Mouse (Mus musculus) hindbrain, embryonic 15.5 days (tissue): ENCODE results near the gene Dazap1. TPM values are rescaled to one million over a fixed set of nuclear protein-coding genes. Genes with fewer than 3 reads are reported as not detected.

Source experiments
- ATAC-seq: fragments of 200-750 bp; cut with Nextera tagmentation; 2 replicates; pipeline ENCODE4 v1.8.0; 2017; ENCODE audit warnings: low read depth, moderate number of reproducible peaks, moderate TSS enrichment; ENCODE audit not compliant: low FRiP score
- H3K27ac ChIP-seq: fragments of 300-500 bp; sonication (generic); replicated peaks from 2 replicates; pipeline ENCODE4 v1.5.1; 2015; ENCODE audit warnings: mild to moderate bottlenecking, inconsistent platforms
- H3K27me3 ChIP-seq: fragments of 300-500 bp; sonication (generic); 2 replicates; pipeline ENCODE4 v1.6.1; 2015; ENCODE audit warnings: control low read depth, inconsistent platforms
- H3K36me3 ChIP-seq: fragments of 300-500 bp; sonication (generic); 2 replicates; pipeline ENCODE4 v1.6.1; 2015; ENCODE audit warnings: control low read depth, inconsistent platforms
- H3K4me1 ChIP-seq: fragments of 300-500 bp; sonication (generic); replicated peaks from 2 replicates; pipeline ENCODE4 v1.6.1; 2015; ENCODE audit warnings: control low read depth, inconsistent platforms
- H3K4me2 ChIP-seq: fragments of 300-500 bp; sonication (generic); 2 replicates; pipeline ENCODE4 v1.6.1; 2015; ENCODE audit warnings: moderate library complexity, mild to moderate bottlenecking, inconsistent platforms
- H3K4me3 ChIP-seq: fragments of 300-500 bp; sonication (generic); 2 replicates; pipeline ENCODE4 v1.5.1; 2015; ENCODE audit warnings: mild to moderate bottlenecking, inconsistent platforms
- H3K9ac ChIP-seq: fragments of 300-500 bp; sonication (generic); 2 replicates; pipeline ENCODE4 v1.6.1; 2015; ENCODE audit warnings: inconsistent platforms
- H3K9me3 ChIP-seq: fragments of 300-500 bp; sonication (generic); 2 replicates; pipeline ENCODE4 v1.6.1; 2016; ENCODE audit warnings: control low read depth, inconsistent platforms
- WGBS: fragments of 180-500 bp; shearing (Covaris S2); methylation state at CpG from one replicate; pipeline ENCODE4 v1.1.7; 2015; 5-methylcytosine and 5-hydroxymethylcytosine counted together
- polyA plus RNA-seq: library from polyadenylated mRNA; unstranded; fragments of >200 nt; fragmentation: Nextera tagmentation; extraction: Ambion mirVana; gene quantifications from 2 replicates; pipeline ENCODE4 v1.2.1, GENCODE M21; 2015

The Dazap1 gene
- polyA plus RNA-seq, 1 experiment from 2014 or later: 51.3 TPM

GRCm38 (mm10) chr10:80295618-80296425 is 34.5 kb downstream of the Dazap1 start, which contains the start of gene Apc2:
Apc2 (plus strand) TSS chr10:80295977.
- Histone ChIP-seq H3K4me3 (peak within 1 kb of the TSS; percentile 47), H3K27ac (peak within 1 kb of the TSS; percentile 98), H3K4me2 (peak within 1 kb of the TSS; percentile 86), H3K27me3 (no peaks in the 10 kb centered on the region), H3K4me1 (peaks cover 74% of the 10 kb centered on the region), H3K9ac (peak within 1 kb of the TSS; percentile 52), H3K36me3 (peaks cover 18% of the 10 kb centered on the region), H3K9me3 (no peaks in the 10 kb centered on the region)
- ATAC-seq: peak; percentile 65
- WGBS: under 1% methylated on average over 26 of the region's 26 CpGs

GRCm38 (mm10) chr10:80296824-80297223 is 35.5 kb downstream of the Dazap1 start:
- peaks cover 80% of the 10 kb centered on the region for H3K4me1 ChIP-seq
- WGBS: 87% methylated on average over 5 of the region's 5 CpGs

GRCm38 (mm10) chr10:80297526-80298133 is 36.3 kb downstream of the Dazap1 start:
- peak overlapping the region; percentile 52 for H3K9ac ChIP-seq
- WGBS: 62% methylated on average over 8 of the region's 8 CpGs
- peak overlapping the region; percentile 86 for H3K4me2 ChIP-seq
- H3K36me3 ChIP-seq: peaks cover 22% of the 10 kb centered on the region
- no peak for ATAC-seq
- peaks cover 85% of the 10 kb centered on the region for H3K4me1 ChIP-seq
- H3K4me3 ChIP-seq: no peak overlapping the region
- peak overlapping the region; percentile 98 for H3K27ac ChIP-seq
- no peaks in the 10 kb centered on the region for H3K27me3 ChIP-seq
- H3K9me3 ChIP-seq: no peaks in the 10 kb centered on the region

More at GRCm38 (mm10) chr10:80296824-80297223, 35.5 kb downstream of the Dazap1 start:
- Histone ChIP-seq H3K9me3 (no peaks in the 10 kb centered on the region), H3K27me3 (no peaks in the 10 kb centered on the region), H3K4me2 (peak overlapping the region; percentile 86), H3K36me3 (peaks cover 18% of the 10 kb centered on the region), H3K4me3 (peak overlapping the region; percentile 47), H3K9ac (peak overlapping the region; percentile 52), H3K27ac (peak overlapping the region; percentile 98)
- no peak for ATAC-seq

- Histone ChIP-seq H3K27me3 (no peaks in the 10 kb centered on the region), H3K36me3 (peaks cover 20% of the 10 kb centered on the region), H3K4me2 (peak overlapping the region; percentile 86), H3K9me3 (no peaks in the 10 kb centered on the region), H3K27ac (peak overlapping the region; percentile 98), H3K4me3 (peak overlapping the region; percentile 66), H3K4me1 (peaks cover 87% of the 10 kb centered on the region), H3K9ac (peak overlapping the region; percentile 91)
- 2% methylated on average over 26 of the region's 26 CpGs for WGBS
- ATAC-seq: peak; percentile 77
These were observed 37.4 kb downstream of the Dazap1 start for GRCm38 (mm10) chr10:80298571-80299281.

GRCm38 (mm10) chr10:80299301-80299700 is 38.0 kb downstream of the Dazap1 start:
- Histone ChIP-seq H3K27me3 (no peaks in the 10 kb centered on the region), H3K27ac (peak overlapping the region; percentile 98), H3K4me3 (peak overlapping the region; percentile 66), H3K9ac (peak overlapping the region; percentile 91), H3K9me3 (no peaks in the 10 kb centered on the region), H3K4me2 (peak overlapping the region; percentile 86), H3K4me1 (peaks cover 87% of the 10 kb centered on the region), H3K36me3 (peaks cover 14% of the 10 kb centered on the region)
- WGBS: 4% methylated on average over 15 of the region's 15 CpGs
- no peak for ATAC-seq

GRCm38 (mm10) chr10:80299824-80300223 is 38.5 kb downstream of the Dazap1 start:
- Histone ChIP-seq H3K9me3 (no peaks in the 10 kb centered on the region), H3K27ac (peak overlapping the region; percentile 98), H3K4me1 (peaks cover 88% of the 10 kb centered on the region), H3K4me3 (peak overlapping the region; percentile 66), H3K4me2 (peak overlapping the region; percentile 86), H3K36me3 (peaks cover 13% of the 10 kb centered on the region), H3K27me3 (no peaks in the 10 kb centered on the region), H3K9ac (peak overlapping the region; percentile 91)
- ATAC-seq: no peak
- 36% methylated on average over 10 of the region's 10 CpGs for WGBS

- peak; percentile 82 for ATAC-seq
- no peaks in the 10 kb centered on the region for H3K27me3 ChIP-seq
- peak overlapping the region; percentile 98 for H3K27ac ChIP-seq
- H3K4me2 ChIP-seq: peak overlapping the region; percentile 86
- H3K36me3 ChIP-seq: peaks cover 18% of the 10 kb centered on the region
- WGBS: 7% methylated on average over 11 of the region's 11 CpGs
- H3K9me3 ChIP-seq: no peaks in the 10 kb centered on the region
- peak overlapping the region; percentile 91 for H3K9ac ChIP-seq
- H3K4me1 ChIP-seq: peaks cover 87% of the 10 kb centered on the region
- H3K4me3 ChIP-seq: peak overlapping the region; percentile 66
These were observed 39.4 kb downstream of the Dazap1 start for GRCm38 (mm10) chr10:80300672-80301181.

GRCm38 (mm10) chr10:80301256-80302081 is 40.2 kb downstream of the Dazap1 start:
- no peak for ATAC-seq
- H3K9me3 ChIP-seq: no peaks in the 10 kb centered on the region
- peak overlapping the region; percentile 86 for H3K4me2 ChIP-seq
- peaks cover 26% of the 10 kb centered on the region for H3K36me3 ChIP-seq
- peak overlapping the region; percentile 91 for H3K9ac ChIP-seq
- H3K27ac ChIP-seq: peak overlapping the region; percentile 98
- H3K27me3 ChIP-seq: no peaks in the 10 kb centered on the region
- WGBS: 40% methylated on average over 10 of the region's 10 CpGs
- peaks cover 88% of the 10 kb centered on the region for H3K4me1 ChIP-seq
- peak overlapping the region; percentile 66 for H3K4me3 ChIP-seq

- Histone ChIP-seq H3K4me2 (peak overlapping the region; percentile 86), H3K27me3 (no peaks in the 10 kb centered on the region), H3K9ac (peak overlapping the region; percentile 91), H3K4me3 (peak overlapping the region; percentile 66), H3K27ac (peak overlapping the region; percentile 98), H3K36me3 (peaks cover 31% of the 10 kb centered on the region), H3K9me3 (no peaks in the 10 kb centered on the region), H3K4me1 (peaks cover 85% of the 10 kb centered on the region)
- 44% methylated on average over 5 of the region's 5 CpGs for WGBS
- no peak for ATAC-seq
These were observed 40.7 kb downstream of the Dazap1 start for GRCm38 (mm10) chr10:80302082-80302355.

GRCm38 (mm10) chr10:80302471-80302881 is 41.2 kb downstream of the Dazap1 start:
- Histone ChIP-seq H3K27me3 (no peaks in the 10 kb centered on the region), H3K4me1 (peaks cover 80% of the 10 kb centered on the region), H3K4me2 (peak overlapping the region; percentile 86), H3K9me3 (no peaks in the 10 kb centered on the region), H3K9ac (peak overlapping the region; percentile 91), H3K27ac (peak overlapping the region; percentile 98), H3K4me3 (peak overlapping the region; percentile 66), H3K36me3 (peaks cover 36% of the 10 kb centered on the region)
- WGBS: 4% methylated on average over 9 of the region's 9 CpGs
- peak; percentile 9; the same call in 1 of the 2 replicates for ATAC-seq

GRCm38 (mm10) chr10:80304458-80304857 is 43.2 kb downstream of the Dazap1 start:
- ATAC-seq: no peak
- Histone ChIP-seq H3K9me3 (no peaks in the 10 kb centered on the region), H3K27me3 (no peaks in the 10 kb centered on the region), H3K36me3 (peaks cover 56% of the 10 kb centered on the region), H3K9ac (no peak overlapping the region), H3K4me2 (peak overlapping the region; percentile 36), H3K4me1 (peaks cover 67% of the 10 kb centered on the region), H3K27ac (no peak overlapping the region), H3K4me3 (no peak overlapping the region)
- WGBS: 34% methylated on average over 12 of the region's 12 CpGs
